Mouse (Mus musculus) forebrain, embryonic 14.5 days (tissue): ENCODE measurements at regions not wholly inside any gene's neighbourhood (a gene's known extent, or its start where the extent isn't known, plus 50 kb on each side); places are given as distances from the start of the nearest gene placed in this dataset.

Experiments used
- ATAC-seq: fragments of 200-750 bp; cut with Nextera tagmentation; 2 replicates; pipeline ENCODE4 v1.8.0; 2017; ENCODE audit warnings: mild to moderate bottlenecking, moderate library complexity
- DNase-seq: peaks from one replicate; pipeline ENCODE4 v3.0.0-alpha.2; 2015; ENCODE audit warnings: low spot score
- H3K27ac ChIP-seq: fragments of 300-500 bp; sonication (generic); 2 replicates; pipeline ENCODE4 v1.5.1; 2014; ENCODE audit warnings: low read depth, mild to moderate bottlenecking, control low read depth, low read length, moderate library complexity
- H3K27me3 ChIP-seq: fragments of 300-500 bp; sonication (generic); replicated peaks from 2 replicates; pipeline ENCODE4 v1.6.1; 2014; ENCODE audit warnings: low read length, control low read depth, mixed read lengths; ENCODE audit not compliant: control insufficient read depth, insufficient read depth
- H3K36me3 ChIP-seq: fragments of 300-500 bp; sonication (generic); 2 replicates; pipeline ENCODE4 v1.6.1; 2014; ENCODE audit warnings: low read length, control low read depth; ENCODE audit not compliant: control insufficient read depth, insufficient read depth
- H3K4me1 ChIP-seq: fragments of 300-500 bp; sonication (generic); 2 replicates; pipeline ENCODE4 v1.6.1; 2014; ENCODE audit warnings: antibody characterized with exemption, low read length, control low read depth; ENCODE audit not compliant: control insufficient read depth, insufficient read depth
- H3K4me2 ChIP-seq: fragments of 300-500 bp; sonication (generic); 2 replicates; pipeline ENCODE4 v1.6.1; 2014; ENCODE audit warnings: mild to moderate bottlenecking, control low read depth, low read length
- H3K4me3 ChIP-seq: fragments of 300-500 bp; sonication (generic); 2 replicates; pipeline ENCODE4 v1.5.1; 2014; ENCODE audit warnings: low read depth, low read length, control low read depth
- H3K9ac ChIP-seq: fragments of 300-500 bp; sonication (generic); 2 replicates; pipeline ENCODE4 v1.6.1; 2014; ENCODE audit warnings: mild to moderate bottlenecking, low read length, control low read depth, moderate library complexity
- H3K9me3 ChIP-seq: fragments of 300-500 bp; sonication (generic); replicated peaks from 2 replicates; pipeline ENCODE4 v1.6.1; 2016; ENCODE audit warnings: low read length, control low read depth, mixed read lengths; ENCODE audit not compliant: control insufficient read depth
- WGBS: fragments of 180-500 bp; shearing (Covaris S2); extraction: QIAGEN DNeasy Blood & Tissue Kit; methylation state at CpG from one replicate; pipeline ENCODE4 v1.1.7; 2014; 5-methylcytosine and 5-hydroxymethylcytosine counted together

DNA sequence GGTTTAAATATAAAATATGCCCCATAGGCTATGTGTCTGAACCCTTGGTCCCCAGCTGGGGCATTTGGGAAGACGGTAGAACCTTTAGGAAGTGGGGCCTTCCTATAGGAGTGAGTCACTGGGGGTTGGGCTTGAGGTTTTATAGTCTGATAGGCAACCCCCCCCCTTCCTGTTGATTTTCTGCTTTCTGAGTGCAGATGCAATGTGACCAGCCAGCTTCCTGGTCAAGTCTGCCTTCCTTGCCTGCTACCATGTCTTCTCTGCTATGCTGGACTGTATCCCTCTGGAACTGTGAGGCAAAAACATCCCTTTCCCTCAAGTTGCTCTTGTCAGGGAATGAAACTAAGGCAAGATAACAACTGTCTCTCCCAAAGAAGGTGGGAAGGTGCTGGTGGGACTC is 122.4 kb upstream of the Mvb12b start:
- H3K4me3 ChIP-seq = no peak overlapping the region
- peaks cover 5% of the 10 kb centered on the region; the same call in 1 of the 2 replicates for H3K4me1 ChIP-seq
- no peaks in the 10 kb centered on the region; the same call in 1 of the 2 replicates for H3K27me3 ChIP-seq
- H3K4me2 ChIP-seq = no peak overlapping the region
- H3K27ac ChIP-seq = no peak overlapping the region
- no peaks in the 10 kb centered on the region for H3K36me3 ChIP-seq
- DNase-seq (no peak), ATAC-seq (no peak)
- H3K9me3 ChIP-seq = no peaks in the 10 kb centered on the region
- 92% methylated on average over 1 of the region's 1 CpGs for WGBS
- no peak overlapping the region for H3K9ac ChIP-seq

DNA sequence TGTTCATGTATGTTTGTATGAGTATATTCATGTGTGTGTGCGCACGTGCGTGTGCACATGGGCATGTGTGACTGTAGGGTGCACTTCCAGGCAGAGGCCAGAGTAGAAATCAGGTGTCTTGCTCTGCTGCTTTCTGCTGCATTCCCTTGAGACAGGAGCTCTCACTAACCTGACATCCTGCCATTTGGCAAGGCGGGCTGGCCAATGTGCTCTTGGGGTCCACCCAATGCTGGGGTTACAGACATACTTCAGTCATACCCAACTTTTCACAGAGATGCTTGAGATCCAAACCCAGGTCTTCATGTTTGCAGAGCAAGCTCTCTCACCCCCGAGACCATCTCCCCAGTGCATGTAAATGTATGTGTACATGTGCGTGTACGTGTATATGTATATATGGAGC is 120.2 kb upstream of the Mvb12b start:
- DNase-seq (no peak), ATAC-seq (no peak)
- H3K27me3 ChIP-seq = no peaks in the 10 kb centered on the region; the same call in 1 of the 2 replicates
- H3K9ac ChIP-seq = no peak overlapping the region
- no peak overlapping the region for H3K4me2 ChIP-seq
- no peaks in the 10 kb centered on the region for H3K36me3 ChIP-seq
- H3K9me3 ChIP-seq = no peaks in the 10 kb centered on the region
- no peaks in the 10 kb centered on the region for H3K4me1 ChIP-seq
- H3K4me3 ChIP-seq = no peak overlapping the region
- 98% methylated on average over 7 of the region's 7 CpGs for WGBS
- no peak overlapping the region for H3K27ac ChIP-seq

DNA sequence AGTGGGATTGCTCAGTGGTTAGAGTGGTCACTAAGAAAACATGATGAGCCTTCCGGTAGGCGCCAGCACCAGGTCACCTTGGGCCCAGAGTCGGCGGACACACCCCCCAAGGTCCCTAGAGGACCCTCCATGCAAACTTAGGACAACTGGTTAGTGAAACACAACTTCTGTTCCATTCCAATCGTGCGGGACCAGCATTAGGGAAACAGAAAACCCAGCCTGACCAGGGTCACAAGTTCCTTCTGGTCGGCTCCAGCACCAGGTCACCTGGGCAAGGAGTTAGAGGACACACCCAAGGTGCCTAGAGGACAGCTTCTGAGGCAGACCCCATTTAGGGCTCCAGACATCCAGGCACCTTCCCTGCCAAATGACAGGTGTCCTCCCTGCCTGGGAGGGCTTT is 109.4 kb upstream of the Mvb12b start:
- H3K4me1 ChIP-seq = no peaks in the 10 kb centered on the region
- H3K4me3 ChIP-seq = no peak overlapping the region
- whole genome bisulfite sequencing = 96% methylated on average over 7 of the region's 7 CpGs
- H3K9ac ChIP-seq = no peak overlapping the region
- no peak overlapping the region for H3K4me2 ChIP-seq
- no peaks in the 10 kb centered on the region for H3K36me3 ChIP-seq
- ATAC-seq (no peak), DNase-seq (no peak)
- 0 out of 2 replicates have a peak, but pooled peaks cover under 1% of the 10 kb centered on the region for H3K9me3 ChIP-seq
- no peaks in the 10 kb centered on the region for H3K27me3 ChIP-seq
- H3K27ac ChIP-seq = no peak overlapping the region

DNA sequence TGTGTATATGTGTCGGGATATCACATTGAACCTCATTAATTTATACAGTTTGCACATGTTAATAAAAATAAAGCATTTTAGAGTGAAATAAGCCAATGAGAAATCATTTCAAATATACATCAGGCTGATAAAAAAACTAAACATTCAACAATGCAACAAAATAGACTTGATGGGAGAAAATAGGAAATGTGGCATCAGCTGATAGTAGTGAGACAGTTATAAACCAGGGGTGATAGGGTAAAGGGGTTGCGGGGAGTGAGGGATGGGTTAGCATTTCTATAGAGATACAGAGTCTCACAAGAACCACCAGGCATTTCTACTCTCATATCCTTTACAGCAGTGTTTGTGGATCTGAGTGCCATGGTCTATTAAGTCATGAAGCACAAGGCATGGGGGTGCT is 108.6 kb upstream of the Mvb12b start:
- H3K27me3 ChIP-seq = no peaks in the 10 kb centered on the region

DNA sequence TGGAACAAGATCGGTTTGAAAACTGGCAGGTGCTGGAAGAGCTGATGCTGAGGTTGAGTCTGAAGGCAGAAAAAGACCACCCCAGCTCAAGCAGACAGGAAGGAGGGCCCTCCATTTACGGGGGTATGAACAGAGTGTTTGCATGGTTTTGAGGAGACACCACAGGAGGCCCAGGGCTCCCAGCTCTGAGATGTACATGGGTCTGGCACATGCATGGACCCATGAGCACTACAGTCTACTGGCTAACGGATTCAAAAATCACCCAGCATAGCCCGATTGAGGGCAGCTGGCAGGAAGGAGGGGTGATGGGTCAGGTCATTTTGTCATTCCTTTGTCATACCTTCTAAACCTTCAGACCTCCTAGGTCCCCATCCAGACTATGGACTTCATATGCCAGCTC is 103.6 kb upstream of the Mvb12b start:
- WGBS = 90% methylated on average over 4 of the region's 4 CpGs
- H3K9ac ChIP-seq = no peak overlapping the region
- no peak overlapping the region for H3K4me3 ChIP-seq
- no peak overlapping the region for H3K27ac ChIP-seq
- no peak for DNase-seq
- no peaks in the 10 kb centered on the region for H3K36me3 ChIP-seq
- H3K4me1 ChIP-seq = 0 out of 2 replicates have a peak, but pooled peaks cover 2% of the 10 kb centered on the region
- ATAC-seq = no peak
- H3K4me2 ChIP-seq = no peak overlapping the region
- 0 out of 2 replicates have a peak, but pooled peaks cover 3% of the 10 kb centered on the region for H3K9me3 ChIP-seq
- no peaks in the 10 kb centered on the region for H3K27me3 ChIP-seq

More for the DNA sequence above, 108.6 kb upstream of the Mvb12b start:
- no peak overlapping the region for H3K4me2 ChIP-seq
- H3K27ac ChIP-seq = no peak overlapping the region
- no peak overlapping the region for H3K9ac ChIP-seq
- 93% methylated on average over 2 of the region's 2 CpGs for WGBS
- ATAC-seq (no peak), DNase-seq (no peak)
- H3K4me3 ChIP-seq = no peak overlapping the region
- H3K4me1 ChIP-seq = no peaks in the 10 kb centered on the region
- H3K36me3 ChIP-seq = no peaks in the 10 kb centered on the region
- 0 out of 2 replicates have a peak, but pooled peaks cover 3% of the 10 kb centered on the region for H3K9me3 ChIP-seq

DNA sequence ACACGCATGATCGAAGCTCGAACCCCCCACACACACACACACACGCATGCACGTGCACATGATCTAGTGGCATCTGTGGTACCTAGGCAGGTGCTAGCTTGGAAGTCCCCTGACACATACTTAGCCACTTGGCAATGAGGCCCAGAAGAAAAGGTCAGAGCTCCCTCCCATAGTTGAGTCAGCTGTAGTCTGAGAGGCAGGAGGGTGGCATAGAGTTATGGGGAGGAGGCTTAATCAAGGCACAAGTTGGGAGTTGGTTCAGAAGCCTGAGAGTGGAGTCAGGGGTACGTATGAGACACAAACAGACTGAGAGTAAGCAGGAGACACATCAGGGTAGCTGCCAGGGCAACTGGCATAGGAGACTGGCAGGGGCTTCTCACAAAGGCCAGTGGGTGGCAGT is 103.0 kb upstream of the Mvb12b start:
- 0 out of 2 replicates have a peak, but pooled peaks cover 3% of the 10 kb centered on the region for H3K9me3 ChIP-seq
- ATAC-seq = no peak
- no peak for DNase-seq
- no peak overlapping the region for H3K4me2 ChIP-seq
- WGBS = 94% methylated on average over 6 of the region's 6 CpGs
- H3K27ac ChIP-seq = no peak overlapping the region
- no peaks in the 10 kb centered on the region for H3K27me3 ChIP-seq
- H3K4me1 ChIP-seq = 0 out of 2 replicates have a peak, but pooled peaks cover 2% of the 10 kb centered on the region
- no peak overlapping the region for H3K4me3 ChIP-seq
- no peaks in the 10 kb centered on the region for H3K36me3 ChIP-seq
- no peak overlapping the region for H3K9ac ChIP-seq

DNA sequence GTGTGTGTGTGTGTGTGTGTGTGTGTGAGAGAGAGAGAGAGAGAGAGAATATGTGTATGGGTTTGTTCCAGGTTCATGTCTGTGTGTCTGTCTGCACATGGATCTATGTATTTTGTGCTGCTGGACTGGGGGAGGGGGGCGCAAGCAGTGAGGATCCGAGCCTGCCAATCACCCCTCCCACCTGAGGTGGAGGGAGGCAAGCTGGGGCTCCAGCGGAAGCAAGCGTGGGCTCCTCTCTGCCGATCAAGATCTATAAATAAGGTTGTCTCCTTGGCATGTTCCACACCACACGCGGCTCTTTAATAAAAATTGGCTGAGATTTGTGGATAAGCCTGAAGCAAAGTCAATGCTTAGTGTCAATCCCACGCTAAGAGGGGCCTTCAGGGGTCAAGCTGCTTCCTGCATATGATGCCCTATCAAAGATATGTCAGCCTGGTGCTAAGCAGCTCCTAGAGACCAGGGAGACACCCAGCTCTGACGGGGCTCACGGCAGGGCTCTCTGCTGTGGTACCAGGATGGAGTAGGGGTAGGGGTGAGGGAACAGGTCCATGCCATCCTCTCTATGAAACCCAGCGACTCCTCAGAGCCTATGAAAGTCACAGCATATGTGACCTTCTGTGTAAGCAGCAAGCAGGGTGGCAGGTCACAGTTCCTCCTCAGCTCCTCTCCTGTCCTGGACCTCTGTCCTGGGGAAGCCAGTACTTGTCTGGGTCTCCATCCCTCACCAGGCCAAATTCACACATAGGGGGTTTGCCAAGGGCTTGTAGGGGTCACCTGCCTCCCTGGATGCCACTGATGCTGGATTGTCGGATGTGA is 102.0 kb upstream of the Mvb12b start:
- Histone ChIP-seq H3K36me3 (no peaks in the 10 kb centered on the region), H3K27ac (no peak overlapping the region), H3K4me2 (no peak overlapping the region), H3K9me3 (0 out of 2 replicates have a peak, but pooled peaks cover 3% of the 10 kb centered on the region), H3K27me3 (no peaks in the 10 kb centered on the region), H3K9ac (no peak overlapping the region), H3K4me3 (no peak overlapping the region), H3K4me1 (0 out of 2 replicates have a peak, but pooled peaks cover 2% of the 10 kb centered on the region)
- WGBS = 71% methylated on average over 12 of the region's 12 CpGs
- ATAC-seq (no peak), DNase-seq (no peak)

DNA sequence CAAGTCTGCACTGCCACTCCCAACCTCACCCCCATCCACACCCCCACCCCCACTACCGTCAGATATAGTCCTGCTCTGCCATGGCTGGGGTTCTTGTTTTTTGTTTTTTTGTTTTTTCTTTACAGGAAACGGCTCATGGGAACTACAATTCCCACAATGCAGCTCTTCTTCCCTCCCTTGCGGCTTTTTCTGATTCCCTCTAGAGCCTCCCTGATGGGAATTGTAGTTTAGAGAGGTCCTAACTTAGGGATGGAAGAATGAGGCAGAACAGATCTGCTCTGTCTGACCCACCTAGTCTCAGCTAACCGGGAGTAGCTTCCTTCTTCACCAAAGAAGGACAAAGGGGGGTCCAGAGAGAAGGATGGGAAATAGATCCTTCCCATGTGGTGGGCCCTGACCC is 98.7 kb upstream of the Mvb12b start:
- no peak overlapping the region for H3K4me2 ChIP-seq
- H3K36me3 ChIP-seq = no peaks in the 10 kb centered on the region
- H3K27me3 ChIP-seq = no peaks in the 10 kb centered on the region
- 16% methylated on average over 4 of the region's 4 CpGs for WGBS
- no peaks in the 10 kb centered on the region for H3K9me3 ChIP-seq
- H3K4me1 ChIP-seq = peaks cover 20% of the 10 kb centered on the region
- H3K4me3 ChIP-seq = no peak overlapping the region
- no peak overlapping the region for H3K9ac ChIP-seq
- H3K27ac ChIP-seq = no peak overlapping the region
- ATAC-seq (peak; percentile 72), DNase-seq (peak; percentile 87)

DNA sequence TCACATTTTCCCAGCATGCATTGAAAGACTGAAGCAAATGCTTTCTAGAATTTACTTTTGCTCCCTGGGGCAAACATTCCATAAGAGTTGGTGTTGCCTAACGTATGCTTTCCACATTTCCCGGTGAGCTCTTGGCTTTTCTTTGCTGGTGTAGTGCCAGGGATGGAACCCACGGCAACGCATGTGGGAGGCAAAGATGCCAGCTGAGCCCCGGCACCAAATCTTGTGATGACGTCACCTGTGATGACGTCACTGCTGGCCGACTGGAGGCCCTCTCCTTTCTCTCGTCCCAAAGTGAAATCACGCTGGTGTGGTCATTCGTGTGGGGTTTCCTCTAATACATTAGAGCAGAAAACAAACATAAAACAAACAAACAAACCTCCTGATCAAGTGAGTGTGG is 97.6 kb upstream of the Mvb12b start:
- Histone ChIP-seq H3K4me3 (no peak overlapping the region), H3K4me1 (peaks cover 18% of the 10 kb centered on the region), H3K27ac (no peak overlapping the region), H3K9me3 (no peaks in the 10 kb centered on the region), H3K4me2 (no peak overlapping the region), H3K36me3 (no peaks in the 10 kb centered on the region), H3K9ac (no peak overlapping the region), H3K27me3 (no peaks in the 10 kb centered on the region)
- WGBS = 55% methylated on average over 11 of the region's 11 CpGs
- no peak for ATAC-seq
- DNase-seq = no peak
